Mouse (Mus musculus): ENCODE results near the gene Pwp2. TPM values are rescaled to one million over a fixed set of nuclear protein-coding genes. Genes with fewer than 3 reads are reported as not detected.
"Not testable (repeated sequence)": the region's sequence is repeated elsewhere in the genome, so short reads cannot be mapped to it uniquely, and the experiment has no call there.

Pwp2 gene
- polyA plus RNA-seq, 1 experiment from 2014 or later = 25.5 TPM

DNA sequence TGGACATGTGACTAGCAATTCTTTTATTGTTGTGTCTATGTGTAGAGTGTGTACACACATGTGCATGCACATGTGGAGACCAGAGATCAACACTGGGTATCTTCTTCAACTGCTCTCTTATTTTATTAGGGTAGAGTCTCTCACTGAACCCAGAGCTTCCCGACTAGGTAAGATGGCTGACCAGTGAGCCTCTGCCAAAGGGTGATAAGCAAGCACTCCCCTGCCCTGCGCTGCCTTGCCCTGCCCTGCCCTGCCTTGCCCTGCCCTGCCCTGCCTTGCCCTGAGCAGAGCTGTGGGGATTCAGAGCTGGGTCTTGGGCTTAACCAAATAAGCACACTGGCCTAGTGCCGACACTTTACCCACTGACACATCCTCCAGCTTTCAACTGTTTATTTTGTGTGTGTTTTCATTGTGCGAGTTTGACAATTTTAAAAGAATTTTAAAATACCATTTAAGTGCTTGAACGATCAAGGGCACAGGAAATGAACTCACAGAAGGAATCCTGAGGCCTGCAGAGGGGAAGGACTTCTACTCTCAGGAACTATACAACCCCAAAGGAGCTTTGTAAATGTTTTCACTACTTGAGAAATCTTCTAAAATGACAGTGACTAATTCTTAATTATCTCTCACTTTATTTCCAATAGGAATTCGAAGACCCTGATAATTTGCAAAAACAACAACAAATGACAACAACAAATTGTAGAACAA is 31.6 kb upstream of the Pwp2 start:
- ATAC-seq (ENCODE audit: low FRiP score, low read depth) = no peak
- Histone ChIP-seq H3K4me2 (replicated peaks) (no peak overlapping the region), H3K27me3 (no peaks in the 10 kb centered on the region), H3K36me3 (peaks cover 82% of the 10 kb centered on the region), H3K27ac (replicated peaks) (no peak overlapping the region), H3K4me1 (no peaks in the 10 kb centered on the region), H3K4me3 (no peak overlapping the region), H3K9me3 (no peaks in the 10 kb centered on the region), H3K9ac (replicated peaks) (no peak overlapping the region)
- 85% methylated on average over 6 of the region's 6 CpGs for WGBS

DNA sequence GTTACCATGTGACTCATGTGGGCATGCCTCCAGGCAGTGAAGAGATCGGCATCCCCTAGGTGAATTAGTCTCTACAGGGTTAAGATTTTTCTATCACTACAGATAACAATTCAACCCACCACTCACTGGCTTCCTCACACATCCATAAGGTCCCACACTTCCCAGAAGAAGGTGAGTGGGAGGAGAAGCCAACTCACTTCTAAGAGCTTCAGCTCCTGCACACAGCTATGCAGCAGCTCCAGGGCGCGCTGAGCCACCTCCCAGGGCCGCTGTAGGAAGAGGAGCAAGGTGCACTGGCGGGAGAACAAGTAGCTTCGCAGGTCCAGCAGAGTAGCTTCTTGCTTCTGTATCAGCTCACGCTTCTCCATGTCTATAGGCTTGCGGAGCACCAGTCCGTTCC is 29.4 kb upstream of the Pwp2 start:
- peaks cover 94% of the 10 kb centered on the region for H3K36me3 ChIP-seq
- H3K4me1 ChIP-seq = no peaks in the 10 kb centered on the region
- no peak overlapping the region for H3K4me2 ChIP-seq (replicated peaks)
- no peak overlapping the region for H3K27ac ChIP-seq (replicated peaks)
- no peak overlapping the region for H3K9ac ChIP-seq (replicated peaks)
- ATAC-seq (ENCODE audit: low FRiP score, low read depth) = no peak
- no peak overlapping the region for H3K4me3 ChIP-seq
- no peaks in the 10 kb centered on the region for H3K27me3 ChIP-seq
- 94% methylated on average over 9 of the region's 9 CpGs for WGBS
- H3K9me3 ChIP-seq = no peaks in the 10 kb centered on the region

DNA sequence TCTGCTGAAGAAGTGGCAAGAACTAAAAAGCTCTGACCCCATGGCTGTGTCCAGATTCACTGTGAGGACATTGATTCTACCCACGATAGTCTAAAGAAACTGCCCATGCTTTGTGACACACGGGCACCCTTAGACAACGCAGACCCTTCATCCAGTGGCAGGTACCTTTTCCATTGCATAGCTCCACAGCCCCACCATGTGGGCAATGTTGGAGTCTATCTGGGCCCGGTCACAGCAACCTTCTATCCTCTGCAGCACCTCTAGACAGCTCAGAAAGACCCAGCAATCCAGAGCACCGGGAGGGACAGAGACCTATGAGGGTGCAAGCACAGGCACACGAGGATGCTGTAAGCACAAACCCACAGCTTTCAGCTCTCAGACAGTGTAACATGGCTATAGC is 26.4 kb upstream of the Pwp2 start:
- Histone ChIP-seq H3K27ac (replicated peaks) (no peak overlapping the region), H3K4me3 (no peak overlapping the region), H3K27me3 (no peaks in the 10 kb centered on the region), H3K4me2 (replicated peaks) (no peak overlapping the region), H3K9ac (replicated peaks) (no peak overlapping the region), H3K4me1 (no peaks in the 10 kb centered on the region), H3K36me3 (peaks cover 93% of the 10 kb centered on the region), H3K9me3 (no peaks in the 10 kb centered on the region)
- 76% methylated on average over 6 of the region's 6 CpGs for WGBS
- ATAC-seq (ENCODE audit: low FRiP score, low read depth) = no peak

DNA sequence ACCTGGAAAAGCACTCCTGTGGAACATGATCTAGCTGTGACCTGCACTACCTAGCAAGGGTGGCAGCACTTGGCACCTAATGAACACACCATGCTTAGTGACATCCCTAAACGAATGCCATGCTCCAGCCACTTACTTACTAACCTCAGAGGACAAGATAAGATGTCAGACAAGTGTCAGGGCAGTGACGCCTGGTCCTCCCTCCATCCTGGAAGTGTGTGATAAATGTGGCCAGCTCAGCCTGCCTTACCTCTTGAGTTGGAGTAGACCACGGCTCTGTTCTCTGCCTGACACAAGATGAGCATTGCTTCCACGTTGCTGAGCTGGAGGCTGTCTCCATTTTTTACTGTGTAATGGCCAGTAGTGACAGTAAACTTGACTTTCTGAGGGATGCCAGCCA is 16.2 kb upstream of the Pwp2 start:
- H3K4me2 ChIP-seq (replicated peaks) = no peak overlapping the region
- no peak overlapping the region for H3K27ac ChIP-seq (replicated peaks)
- ATAC-seq (ENCODE audit: low FRiP score, low read depth) = no peak
- no peak overlapping the region for H3K9ac ChIP-seq (replicated peaks)
- H3K36me3 ChIP-seq = peaks cover 89% of the 10 kb centered on the region
- no peaks in the 10 kb centered on the region for H3K4me1 ChIP-seq
- no peaks in the 10 kb centered on the region for H3K27me3 ChIP-seq
- no peak overlapping the region for H3K4me3 ChIP-seq
- no peaks in the 10 kb centered on the region for H3K9me3 ChIP-seq
- WGBS = 96% methylated on average over 4 of the region's 4 CpGs

DNA sequence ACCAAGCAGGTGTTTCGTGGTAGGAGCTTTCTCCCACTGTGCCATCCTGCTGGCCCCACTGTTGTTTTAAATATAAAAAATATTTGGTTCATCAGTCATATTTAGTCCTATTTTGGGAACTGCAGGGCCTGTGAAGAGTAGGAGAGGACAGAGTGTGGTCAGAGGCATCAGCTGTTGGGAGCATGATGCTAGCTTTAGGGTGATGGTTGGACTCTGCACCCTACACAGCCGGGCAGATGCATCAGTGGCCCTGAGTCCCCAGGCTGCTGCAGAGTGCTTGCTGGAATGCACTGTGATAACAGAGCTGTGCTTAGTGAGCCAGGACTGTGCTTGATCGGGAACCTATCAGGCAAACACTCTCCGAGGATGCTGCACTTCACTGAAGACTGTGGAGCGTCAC is 8.0 kb upstream of the Pwp2 start:
- 93% methylated on average over 5 of the region's 5 CpGs for WGBS
- Histone ChIP-seq H3K27me3 (no peaks in the 10 kb centered on the region), H3K36me3 (peaks cover 98% of the 10 kb centered on the region)

DNA sequence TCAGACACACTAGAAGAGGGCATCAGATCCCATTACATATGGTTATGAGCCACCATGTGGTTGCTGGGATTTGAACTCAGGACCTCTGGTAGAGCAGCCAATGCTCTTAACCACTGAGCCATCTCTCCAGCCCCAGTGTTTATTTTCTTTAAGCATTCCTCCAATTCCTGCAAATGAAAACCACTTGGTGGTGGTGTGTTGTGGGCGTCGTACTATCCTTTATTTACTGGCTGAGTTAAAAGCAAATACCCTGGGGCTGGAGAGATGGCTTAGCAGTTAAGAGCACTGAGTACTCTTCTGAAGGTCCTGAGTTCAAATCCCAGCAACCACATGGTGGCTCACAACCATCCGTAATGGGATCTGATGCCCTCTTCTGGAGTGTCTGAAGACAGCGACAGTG is 1.1 kb upstream of the Pwp2 start:
- not testable (repeated sequence) for H3K27ac ChIP-seq (replicated peaks); H3K4me3 ChIP-seq
- H3K36me3 ChIP-seq = peaks cover 66% of the 10 kb centered on the region

More for the DNA sequence above, 8.0 kb upstream of the Pwp2 start:
- no peak for ATAC-seq (ENCODE audit: low FRiP score, low read depth)
- Histone ChIP-seq H3K9me3 (no peaks in the 10 kb centered on the region), H3K4me2 (replicated peaks) (no peak overlapping the region), H3K27ac (replicated peaks) (no peak overlapping the region), H3K4me1 (no peaks in the 10 kb centered on the region), H3K4me3 (no peak overlapping the region), H3K9ac (replicated peaks) (no peak overlapping the region)

DNA sequence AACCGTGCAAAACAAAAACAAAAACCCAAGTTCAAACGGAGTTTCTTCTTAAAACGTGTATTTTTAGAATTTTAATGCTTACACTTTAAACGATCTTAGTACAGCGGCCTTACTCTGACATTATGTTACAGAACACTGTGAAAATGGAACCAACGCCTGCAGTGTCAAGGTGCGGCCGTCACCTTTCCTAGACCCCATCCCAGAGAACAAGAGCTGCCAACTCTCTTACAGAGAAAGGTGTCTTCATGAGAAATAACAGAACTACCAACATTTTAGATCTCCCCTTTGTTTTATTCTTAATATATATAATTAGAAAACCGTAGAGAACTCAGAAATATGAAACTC is 404 bp upstream of the Pwp2 start:
- ATAC-seq (ENCODE audit: low FRiP score, low read depth) = peak; percentile 51; the same call in 1 of the 2 replicates
- Histone ChIP-seq H3K27me3 (no peaks in the 10 kb centered on the region), H3K4me3 (peak overlapping the region; percentile 79), H3K27ac (replicated peaks) (peak overlapping the region; percentile 63), H3K4me2 (replicated peaks) (peak overlapping the region; percentile 99), H3K9me3 (no peaks in the 10 kb centered on the region), H3K4me1 (peaks cover 15% of the 10 kb centered on the region), H3K36me3 (peaks cover 66% of the 10 kb centered on the region), H3K9ac (replicated peaks) (peak overlapping the region; percentile 68; the same call in 1 of the 2 replicates)
- 22% methylated on average over 9 of the region's 9 CpGs for WGBS

More for the DNA sequence above, 1.1 kb upstream of the Pwp2 start:
- H3K9me3 ChIP-seq; H3K9ac ChIP-seq (replicated peaks); H3K27me3 ChIP-seq; H3K4me2 ChIP-seq (replicated peaks); ATAC-seq (ENCODE audit: low FRiP score, low read depth): not testable (repeated sequence)
- H3K4me1 ChIP-seq = peaks cover 15% of the 10 kb centered on the region
- 94% methylated on average over 4 of the region's 4 CpGs for WGBS

DNA sequence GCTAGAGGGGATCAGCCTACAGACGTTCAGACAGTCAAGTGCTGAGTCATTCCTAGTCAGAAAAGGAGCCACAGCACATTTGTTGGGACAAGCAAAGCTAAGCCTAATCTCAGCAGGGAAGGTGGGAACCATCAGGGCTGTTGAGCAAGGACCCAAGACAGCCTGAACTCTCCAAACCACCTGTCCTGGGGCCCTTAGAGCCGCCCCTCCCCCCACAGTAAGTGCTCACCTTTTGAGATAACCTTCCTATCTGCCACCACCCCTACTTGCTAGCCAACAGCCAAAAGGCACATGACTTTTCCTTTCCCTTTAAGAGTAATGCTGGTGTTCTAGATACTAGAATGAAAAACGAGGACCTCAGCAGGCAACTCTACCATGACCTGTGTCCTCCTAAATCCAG is 1.4 kb downstream of the Pwp2 start:
- 89% methylated on average over 3 of the region's 3 CpGs for WGBS
- H3K27me3 ChIP-seq = no peaks in the 10 kb centered on the region
- H3K4me2 ChIP-seq (replicated peaks) = no peak overlapping the region
- peaks cover 66% of the 10 kb centered on the region for H3K36me3 ChIP-seq
- H3K27ac ChIP-seq (replicated peaks) = no peak overlapping the region
- H3K9me3 ChIP-seq = no peaks in the 10 kb centered on the region
- peaks cover 15% of the 10 kb centered on the region for H3K4me1 ChIP-seq
- H3K4me3 ChIP-seq = 0 out of 2 replicates have a peak overlapping the region, but pooled peaks have one; percentile 79
- H3K9ac ChIP-seq (replicated peaks) = no peak overlapping the region
- no peak for ATAC-seq (ENCODE audit: low FRiP score, low read depth)

DNA sequence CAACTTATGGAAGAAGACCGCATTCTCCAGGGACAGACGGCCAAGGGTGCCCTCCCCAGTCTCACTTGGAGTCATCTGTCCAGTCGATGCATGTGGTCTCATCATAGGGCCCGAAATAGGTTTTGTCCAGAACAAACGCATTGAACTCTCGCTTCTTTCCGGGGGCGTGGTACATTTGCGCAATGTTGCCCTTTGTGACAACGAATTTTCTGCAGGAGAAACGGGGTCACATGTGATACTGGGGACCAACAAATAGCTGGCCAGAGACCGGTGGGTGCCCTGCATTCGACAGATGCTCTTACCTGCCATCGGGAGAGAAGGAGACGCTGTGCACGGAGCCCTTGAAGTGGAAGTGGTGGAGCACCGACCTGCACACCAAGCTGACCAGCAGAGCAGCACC is 2.6 kb downstream of the Pwp2 start:
- H3K4me3 ChIP-seq = no peak overlapping the region
- H3K36me3 ChIP-seq = peaks cover 66% of the 10 kb centered on the region
- H3K4me2 ChIP-seq (replicated peaks) = no peak overlapping the region
- WGBS = 95% methylated on average over 17 of the region's 17 CpGs
- no peak overlapping the region for H3K9ac ChIP-seq (replicated peaks)
- no peak for ATAC-seq (ENCODE audit: low FRiP score, low read depth)
- H3K27me3 ChIP-seq = no peaks in the 10 kb centered on the region
- no peak overlapping the region for H3K27ac ChIP-seq (replicated peaks)
- no peaks in the 10 kb centered on the region for H3K9me3 ChIP-seq
- peaks cover 15% of the 10 kb centered on the region for H3K4me1 ChIP-seq

DNA sequence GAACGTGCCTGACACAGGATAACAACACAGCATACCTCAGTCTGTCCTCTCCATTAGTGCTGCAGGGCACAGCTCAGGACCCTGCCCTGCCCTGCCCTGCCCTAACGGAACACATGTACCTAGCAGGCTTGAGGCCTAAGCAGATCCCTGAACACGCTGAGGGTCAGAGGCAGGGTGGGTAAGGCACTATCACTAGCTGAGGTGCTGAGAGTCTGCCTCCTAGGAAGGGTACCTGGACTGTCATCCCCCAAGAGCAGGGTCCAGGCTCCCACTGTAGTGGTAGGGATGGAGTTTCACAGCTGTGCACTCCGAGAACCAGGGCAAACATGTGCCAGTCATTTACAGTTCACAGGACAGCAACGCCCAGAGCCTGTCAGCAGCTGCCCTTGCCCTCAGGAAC is 10.5 kb downstream of the Pwp2 start:
- peaks cover 89% of the 10 kb centered on the region for H3K36me3 ChIP-seq
- 95% methylated on average over 5 of the region's 5 CpGs for WGBS
- ATAC-seq (ENCODE audit: low FRiP score, low read depth) = no peak
- no peak overlapping the region for H3K4me2 ChIP-seq (replicated peaks)
- H3K27me3 ChIP-seq = no peaks in the 10 kb centered on the region
- no peak overlapping the region for H3K4me3 ChIP-seq
- peaks cover 3% of the 10 kb centered on the region; the same call in 1 of the 2 replicates for H3K4me1 ChIP-seq
- no peaks in the 10 kb centered on the region for H3K9me3 ChIP-seq
- no peak overlapping the region for H3K9ac ChIP-seq (replicated peaks)
- H3K27ac ChIP-seq (replicated peaks) = no peak overlapping the region

DNA sequence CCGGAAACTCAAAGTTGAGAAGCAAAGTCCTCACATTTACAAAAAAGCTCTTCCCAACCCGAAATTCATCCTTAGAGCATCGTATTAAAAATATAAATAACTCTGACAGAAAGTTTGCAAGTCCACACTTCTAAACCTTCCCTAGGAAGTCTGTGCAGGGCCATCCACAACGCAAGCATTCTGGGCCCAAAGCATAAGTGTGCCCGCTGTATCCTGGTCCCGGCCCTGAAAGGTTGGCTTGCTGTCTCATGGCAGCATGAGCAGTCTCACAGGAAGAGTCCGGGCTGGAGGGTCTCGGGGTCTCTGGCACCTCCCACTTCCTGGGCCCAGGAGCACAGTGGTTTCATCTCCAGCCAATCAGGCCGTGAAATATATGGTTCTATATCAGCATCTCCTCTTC is 13.4 kb downstream of the Pwp2 start:
- peaks cover 70% of the 10 kb centered on the region for H3K36me3 ChIP-seq
- H3K27me3 ChIP-seq = no peaks in the 10 kb centered on the region
- no peak for ATAC-seq (ENCODE audit: low FRiP score, low read depth)
- H3K4me3 ChIP-seq = no peak overlapping the region
- H3K9ac ChIP-seq (replicated peaks) = no peak overlapping the region
- no peak overlapping the region for H3K4me2 ChIP-seq (replicated peaks)
- H3K9me3 ChIP-seq = no peaks in the 10 kb centered on the region
- H3K4me1 ChIP-seq = peaks cover 16% of the 10 kb centered on the region
- H3K27ac ChIP-seq (replicated peaks) = no peak overlapping the region
- 95% methylated on average over 9 of the region's 9 CpGs for WGBS

DNA sequence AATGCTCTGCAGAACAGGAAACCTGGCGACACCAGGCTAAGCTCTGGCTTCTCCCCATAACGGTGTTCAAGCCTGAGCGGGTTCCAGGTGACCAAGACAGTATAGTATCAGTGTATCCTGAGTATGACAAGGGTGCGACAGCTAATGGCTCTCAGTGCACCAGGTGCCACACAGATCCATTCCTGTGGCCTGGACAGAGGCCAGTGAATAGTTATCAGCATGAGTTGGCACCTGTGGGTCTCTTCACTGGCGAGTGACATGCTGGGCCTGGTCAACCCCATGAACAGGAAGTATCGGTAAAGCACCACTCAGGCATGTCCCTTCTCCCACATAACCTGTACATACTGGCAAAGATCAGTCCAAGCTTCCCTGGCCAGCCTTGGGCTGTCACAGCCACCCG is 13.9 kb downstream of the Pwp2 start:
- Histone ChIP-seq H3K4me2 (replicated peaks) (no peak overlapping the region), H3K27ac (replicated peaks) (no peak overlapping the region), H3K9ac (replicated peaks) (no peak overlapping the region), H3K36me3 (peaks cover 70% of the 10 kb centered on the region), H3K4me1 (peaks cover 16% of the 10 kb centered on the region), H3K4me3 (no peak overlapping the region), H3K9me3 (no peaks in the 10 kb centered on the region), H3K27me3 (no peaks in the 10 kb centered on the region)
- WGBS = 96% methylated on average over 7 of the region's 7 CpGs
- no peak for ATAC-seq (ENCODE audit: low FRiP score, low read depth)

DNA sequence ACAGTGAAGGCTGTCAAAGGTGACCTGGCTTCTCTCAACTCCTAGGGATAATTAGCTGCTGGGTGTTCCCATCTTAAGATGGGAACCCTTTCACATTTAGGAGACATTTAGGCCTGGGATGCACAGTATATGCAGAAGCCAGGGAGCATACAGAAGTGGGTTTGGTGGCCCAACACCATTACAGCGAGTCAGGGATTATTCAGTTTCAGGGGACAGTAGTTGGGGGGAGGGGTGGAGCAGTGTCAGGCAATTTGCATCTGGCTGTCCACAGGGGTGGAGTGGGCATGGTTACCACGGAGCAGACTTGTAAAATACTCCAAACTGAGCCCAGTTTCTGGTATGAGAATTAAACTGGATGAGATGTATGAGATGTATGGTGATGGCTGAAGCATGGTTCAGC is 14.5 kb downstream of the Pwp2 start:
- Histone ChIP-seq H3K4me3 (peak overlapping the region; percentile 78; the same call in 1 of the 2 replicates), H3K27me3 (no peaks in the 10 kb centered on the region), H3K9me3 (no peaks in the 10 kb centered on the region), H3K4me1 (peaks cover 16% of the 10 kb centered on the region), H3K36me3 (peaks cover 70% of the 10 kb centered on the region), H3K4me2 (replicated peaks) (peak overlapping the region; percentile 91; the same call in 1 of the 2 replicates), H3K27ac (replicated peaks) (peak overlapping the region; percentile 42), H3K9ac (replicated peaks) (no peak overlapping the region)
- 62% methylated on average over 2 of the region's 2 CpGs for WGBS
- no peak for ATAC-seq (ENCODE audit: low FRiP score, low read depth)
